Mouse (Mus musculus): Measurements from ENCODE around the gene Bud23.

Gene Bud23

DNA sequence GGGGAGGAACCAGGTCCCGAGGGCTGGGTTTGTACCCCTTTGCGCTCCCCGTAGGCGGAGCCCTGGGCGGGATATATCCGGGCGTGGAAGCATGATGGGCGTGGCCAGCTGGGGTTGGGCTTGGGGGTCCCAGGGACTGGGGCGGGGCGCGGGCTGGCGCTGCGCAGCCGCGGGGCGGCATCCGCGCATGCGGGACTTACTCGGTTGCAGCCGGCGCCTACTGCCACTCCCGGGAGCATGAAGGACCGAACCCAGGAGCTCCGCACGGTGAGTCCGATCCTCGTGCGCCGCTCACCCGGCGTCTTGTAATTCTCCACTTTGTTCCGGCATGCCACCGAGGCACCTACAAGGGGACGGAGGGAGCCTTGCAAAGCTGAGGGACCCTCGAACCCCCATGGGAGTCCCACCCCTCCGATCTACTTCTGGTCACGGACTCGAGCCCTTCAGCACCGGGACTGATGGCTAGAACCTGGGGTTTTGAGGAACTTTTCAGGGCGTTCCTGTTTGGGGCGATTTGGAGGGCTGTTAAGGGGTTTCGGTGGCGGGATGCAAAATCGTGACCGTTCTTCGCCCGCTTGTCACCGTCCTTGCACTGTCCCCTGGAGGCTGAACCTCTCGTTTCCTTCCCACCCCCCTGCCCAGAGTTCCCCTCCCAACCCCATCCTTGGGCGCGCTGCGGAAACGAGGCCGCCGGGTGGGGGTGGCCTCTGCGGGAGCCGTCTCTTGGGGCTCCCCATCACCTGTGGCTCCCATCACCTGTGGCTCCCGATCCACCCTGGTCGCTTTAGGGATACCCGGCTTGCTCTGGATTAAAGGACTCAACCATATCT, 41.2 kb downstream of the Bud23 start, which contains the start of gene Stx1a:
Gene Stx1a (plus strand): TSS at position 139 of the 830 bp plus-strand sequence.
- peak; percentile 87 for DNase-seq (ENCODE audit: low read depth, low spot score)

DNA sequence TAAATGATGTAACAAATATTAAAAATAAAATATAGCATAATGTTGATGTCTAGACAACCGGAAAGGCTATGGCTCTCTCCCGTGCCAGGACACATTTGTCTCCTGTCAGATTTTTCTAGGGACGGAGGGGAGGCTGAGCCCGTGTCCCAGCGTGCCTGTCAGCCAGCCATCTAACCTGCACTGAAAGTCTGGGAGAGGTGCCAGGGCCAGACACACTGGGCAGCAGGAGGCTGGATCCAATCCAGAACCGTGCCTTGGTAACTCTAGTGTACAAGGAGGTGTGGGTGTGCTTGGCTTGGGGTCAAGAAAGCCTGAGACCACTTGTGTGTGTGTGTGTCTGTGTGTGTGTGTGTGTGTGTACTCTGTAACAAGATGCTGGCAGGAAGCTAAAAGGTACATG, 42.9 kb downstream of the Bud23 start:
- DNase-seq (ENCODE audit: low read depth, low spot score) = peak; percentile 91

DNA sequence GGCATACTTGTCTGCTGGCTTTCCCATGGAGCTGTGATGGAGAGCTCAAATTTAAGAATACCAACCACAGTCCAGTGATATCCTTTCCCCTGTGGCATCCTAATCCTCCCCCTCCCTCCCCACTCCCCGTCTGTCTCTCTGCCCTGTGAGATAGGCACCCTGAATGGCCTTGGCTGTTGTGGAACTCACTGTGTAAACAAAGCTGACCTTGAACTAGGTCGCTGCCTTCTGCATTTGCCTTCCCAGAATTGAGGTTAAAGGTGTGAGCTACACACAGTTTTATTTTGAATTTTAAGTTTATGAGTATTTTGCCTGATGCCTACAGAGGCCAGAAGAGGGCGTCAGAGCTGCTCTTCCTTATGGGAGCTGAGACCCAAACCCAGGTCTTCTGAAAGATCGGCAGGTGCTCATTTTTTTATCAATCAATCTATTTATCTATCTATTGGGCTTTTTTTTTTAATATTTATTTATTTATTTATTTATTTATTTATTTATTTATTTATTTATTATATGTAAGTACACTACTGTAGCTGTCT, 48.5 kb downstream of the Bud23 start:
- no peak for DNase-seq (ENCODE audit: low read depth, low spot score)

DNA sequence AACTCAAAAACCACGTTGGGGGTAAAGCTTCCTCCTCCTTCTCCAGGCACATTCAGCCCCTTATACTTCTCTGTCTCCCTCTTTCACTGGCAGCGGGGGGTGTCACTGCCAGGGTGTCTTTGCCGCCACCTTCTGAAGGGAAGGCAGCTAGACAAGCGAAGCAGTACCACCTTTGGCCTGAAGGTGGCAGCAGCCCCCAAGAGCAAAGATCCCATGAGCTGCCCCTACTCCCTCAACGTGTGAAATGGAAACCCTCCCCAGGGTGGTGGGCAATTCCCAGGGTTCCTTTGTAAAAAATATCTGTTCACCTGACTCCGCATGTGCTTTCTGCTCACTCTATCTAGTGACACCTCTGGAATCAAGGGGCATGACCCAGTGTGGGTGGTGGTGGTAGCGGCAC, 49.3 kb downstream of the Bud23 start:
- peak; percentile 92 for DNase-seq (ENCODE audit: low read depth, low spot score)

DNA sequence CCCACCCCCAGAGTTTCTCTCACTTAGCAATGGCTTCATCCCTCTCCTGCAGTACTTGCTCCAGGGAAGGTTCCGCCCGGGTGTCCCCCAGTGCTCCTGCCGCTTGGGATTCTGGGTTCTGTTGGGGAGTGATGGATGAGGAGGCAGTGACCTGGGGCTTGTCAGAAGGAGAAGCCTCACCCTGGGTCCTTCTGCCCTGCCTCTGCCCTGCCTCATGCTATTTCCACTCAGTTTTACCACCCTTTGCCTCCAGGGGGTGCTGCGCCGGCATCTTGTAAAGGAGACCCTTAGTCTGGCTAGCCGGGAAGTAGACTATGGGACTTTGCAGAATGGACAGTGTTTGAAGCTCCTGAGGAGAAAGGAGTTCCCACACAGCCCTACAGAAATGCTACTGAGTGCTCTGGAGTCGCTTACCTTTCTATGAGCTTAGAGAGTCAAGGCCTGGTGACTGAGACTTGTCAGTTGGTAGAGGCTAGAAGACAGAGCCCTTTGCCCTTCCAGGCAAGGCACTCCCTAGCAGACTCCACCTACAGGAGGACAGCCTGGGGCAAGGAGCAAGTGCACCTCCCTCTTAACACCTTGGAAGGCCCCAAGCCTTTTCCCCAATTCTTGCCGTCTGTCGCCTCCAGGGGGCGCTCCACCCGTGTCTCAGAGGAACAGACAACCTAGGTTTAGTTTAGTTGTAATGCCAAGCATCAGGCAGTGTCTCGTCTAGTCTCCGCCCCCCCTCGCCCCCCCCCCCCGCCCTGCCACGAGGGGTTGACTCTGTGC, 51.9 kb downstream of the Bud23 start:
- DNase-seq (ENCODE audit: low read depth, low spot score) = peak; percentile 82

DNA sequence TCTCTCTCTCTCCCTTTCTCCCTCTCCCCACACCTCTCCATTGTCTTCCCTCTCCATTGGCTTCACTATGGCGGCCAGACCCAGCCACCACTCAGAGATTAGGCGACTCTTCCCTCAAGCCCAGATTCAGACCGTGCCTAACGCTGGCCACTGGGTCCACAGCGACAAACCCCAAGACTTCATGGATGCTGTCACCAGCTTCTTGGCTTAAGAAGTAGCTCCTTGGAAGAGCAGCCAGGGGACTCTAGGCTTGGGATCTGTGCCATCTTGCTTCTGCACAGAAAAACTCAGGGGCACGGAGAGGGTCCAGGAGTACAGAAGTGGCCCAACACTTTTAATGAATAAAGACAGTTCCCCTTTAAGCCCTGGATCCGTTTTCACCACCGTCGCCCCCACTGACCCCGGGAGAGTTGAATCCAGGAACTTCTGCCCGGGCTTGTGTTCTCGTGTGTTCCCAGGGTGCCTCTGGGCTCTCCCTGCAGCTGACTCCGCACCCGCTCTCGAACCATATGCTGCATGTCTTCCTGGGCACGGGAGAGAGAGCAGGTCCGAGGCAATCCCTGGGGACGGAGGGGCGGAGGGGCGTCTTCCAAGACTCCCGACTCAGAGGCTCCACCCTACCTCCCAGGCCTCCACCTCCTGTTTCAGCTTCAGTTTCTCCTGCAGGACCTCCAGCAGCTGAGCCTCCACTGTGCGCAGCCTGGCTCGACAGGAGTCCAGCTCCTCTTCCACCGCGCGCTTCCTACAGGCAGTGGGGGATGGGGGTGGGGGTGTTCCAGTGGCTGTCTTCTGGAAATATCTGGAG, 52.7 kb downstream of the Bud23 start:
- DNase-seq (ENCODE audit: low read depth, low spot score) = no peak

DNA sequence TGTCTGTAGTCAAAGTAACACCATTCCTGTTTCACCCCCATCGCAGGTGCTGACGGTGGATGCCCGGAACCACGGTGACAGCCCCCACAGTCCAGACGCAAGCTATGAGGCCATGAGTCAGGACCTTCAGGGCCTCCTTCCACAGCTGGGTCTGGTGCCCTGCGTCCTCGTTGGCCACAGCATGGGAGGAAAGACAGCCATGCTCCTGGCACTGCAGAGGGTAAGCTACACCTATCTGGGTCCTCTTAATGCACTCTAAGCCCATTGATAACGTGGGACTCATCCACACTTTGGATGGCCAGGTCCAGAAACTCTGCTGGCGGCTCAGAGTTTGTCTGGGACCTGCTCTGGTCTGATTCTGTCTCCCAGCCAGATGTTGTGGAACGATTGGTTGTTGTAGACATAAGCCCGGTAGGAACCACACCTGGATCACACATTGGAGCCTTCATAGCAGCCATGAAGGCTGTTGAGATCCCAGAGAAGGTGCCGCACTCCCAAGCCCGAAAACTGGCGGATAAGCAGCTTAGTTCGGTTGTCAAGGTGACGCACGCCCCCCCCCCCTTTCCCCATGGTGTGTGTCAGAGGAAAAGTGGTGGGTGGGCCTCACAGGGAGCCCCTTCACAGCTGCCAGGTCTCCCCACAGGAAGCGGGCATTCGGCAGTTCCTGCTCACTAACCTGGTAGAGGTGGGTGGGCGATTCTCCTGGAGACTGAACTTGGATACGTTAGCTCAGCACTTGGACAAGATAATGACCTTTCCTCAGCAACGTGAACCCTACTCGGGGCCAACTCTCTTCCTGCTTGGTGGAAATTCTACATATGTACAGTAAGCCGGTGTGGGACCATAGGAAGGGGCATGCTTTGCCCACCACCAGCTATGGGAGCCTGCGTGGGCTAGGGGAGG, 53.7 kb downstream of the Bud23 start:
- DNase-seq (ENCODE audit: low read depth, low spot score) = no peak

DNA sequence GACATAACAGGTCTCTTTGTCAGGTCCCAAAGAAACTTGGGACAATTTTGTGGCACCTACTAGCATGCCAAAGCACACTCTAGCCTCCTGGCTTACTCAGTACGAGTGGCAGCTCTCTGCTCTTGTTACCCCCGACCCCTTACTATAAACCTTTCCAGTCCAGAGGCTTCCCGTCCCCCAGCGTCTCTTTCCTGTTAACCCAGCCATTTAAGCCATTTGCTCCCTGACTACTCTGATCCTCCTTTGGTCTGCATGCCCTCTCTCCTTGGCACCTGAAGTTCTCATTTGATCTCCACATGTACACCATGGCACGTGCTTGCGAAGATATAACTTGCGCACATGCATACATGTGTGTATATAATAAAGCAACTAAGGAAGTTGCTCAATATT, 54.4 kb downstream of the Bud23 start:
- no peak for DNase-seq (ENCODE audit: low read depth, low spot score)

DNA sequence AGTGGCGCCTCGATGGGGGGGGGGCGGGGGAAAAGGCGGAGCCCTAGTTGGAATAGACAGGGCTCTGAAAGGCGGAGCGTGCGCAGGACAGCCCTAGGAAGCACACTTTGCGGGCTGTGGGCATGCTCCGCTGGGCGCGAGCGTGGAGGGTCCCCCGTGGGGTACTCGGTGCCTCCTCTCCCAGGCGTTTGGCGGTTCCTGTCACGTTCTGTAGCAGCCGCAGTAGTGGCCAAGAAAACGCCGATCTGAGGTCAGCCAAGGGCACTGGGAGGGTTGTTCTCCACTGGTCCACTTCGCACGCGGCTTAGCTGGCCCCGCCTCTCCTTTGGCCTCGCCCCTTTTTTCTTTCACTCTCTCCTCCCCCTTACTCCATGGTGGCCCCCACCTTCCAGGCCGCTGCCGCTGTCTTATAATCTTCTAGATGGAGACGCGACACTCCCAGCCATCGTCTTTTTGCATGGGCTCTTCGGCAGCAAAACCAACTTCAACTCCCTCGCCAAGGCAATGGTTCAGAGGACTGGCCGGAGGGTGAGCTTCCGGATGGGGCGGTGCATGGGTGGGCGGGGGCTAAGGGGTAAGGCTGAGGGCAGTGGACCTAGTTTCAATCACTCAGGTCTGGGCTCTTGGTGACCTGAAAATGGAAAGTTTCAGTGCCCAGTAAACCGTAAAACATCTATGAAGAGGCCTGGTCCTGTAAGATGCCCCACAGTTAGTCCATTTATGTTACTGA, 55.0 kb downstream of the Bud23 start:
- peak; percentile 94 for DNase-seq (ENCODE audit: low read depth, low spot score)

DNA sequence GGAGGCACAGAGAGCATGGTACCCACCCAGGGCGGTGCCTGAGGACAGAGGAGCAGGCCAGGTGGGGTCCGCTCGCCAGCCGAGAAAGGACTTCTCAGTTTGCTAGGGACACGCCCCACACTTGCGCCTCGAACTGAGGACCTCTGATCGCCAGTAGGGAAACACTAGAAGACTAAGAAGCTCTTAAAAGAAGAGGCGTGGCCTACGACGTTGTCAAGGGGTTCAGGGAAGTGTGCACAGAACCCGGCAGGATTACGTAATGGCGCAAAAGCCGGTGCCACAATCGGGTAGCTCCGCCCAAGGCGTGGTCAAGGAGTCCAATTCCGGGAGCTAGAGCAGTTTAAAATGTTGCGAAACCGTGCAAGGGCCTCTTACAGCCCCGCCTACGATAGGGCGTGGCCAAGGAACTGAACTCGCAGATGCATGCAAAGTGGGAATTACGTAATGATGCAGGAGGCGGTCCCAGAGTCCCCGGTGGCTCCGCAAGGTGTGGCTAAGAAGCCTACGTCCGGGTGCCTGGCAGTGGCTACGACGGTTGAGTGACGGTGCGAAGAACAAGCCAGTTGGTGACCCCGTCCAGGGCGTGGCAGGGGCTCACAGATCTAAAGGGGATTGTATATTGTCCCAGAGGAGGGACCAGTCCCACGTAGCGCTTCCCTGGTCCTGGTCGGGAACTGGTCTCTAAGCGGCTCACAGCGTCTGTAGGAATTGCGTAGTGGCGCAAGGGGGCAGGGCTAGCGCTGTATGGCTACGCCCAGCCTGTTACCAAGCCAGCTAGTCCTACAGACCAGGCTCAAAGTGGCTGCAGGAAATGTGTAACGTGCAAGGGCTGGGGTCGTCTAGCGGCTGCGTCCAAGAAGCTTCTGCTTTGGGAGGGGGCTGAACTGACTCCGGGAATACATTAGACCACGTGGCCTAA, 55.8 kb downstream of the Bud23 start, which contains the start of gene Abhd11:
Gene Abhd11 (plus strand): TSS at position 482 of the 919 bp plus-strand sequence.
- DNase-seq (ENCODE audit: low read depth, low spot score) = peak; percentile 100

DNA sequence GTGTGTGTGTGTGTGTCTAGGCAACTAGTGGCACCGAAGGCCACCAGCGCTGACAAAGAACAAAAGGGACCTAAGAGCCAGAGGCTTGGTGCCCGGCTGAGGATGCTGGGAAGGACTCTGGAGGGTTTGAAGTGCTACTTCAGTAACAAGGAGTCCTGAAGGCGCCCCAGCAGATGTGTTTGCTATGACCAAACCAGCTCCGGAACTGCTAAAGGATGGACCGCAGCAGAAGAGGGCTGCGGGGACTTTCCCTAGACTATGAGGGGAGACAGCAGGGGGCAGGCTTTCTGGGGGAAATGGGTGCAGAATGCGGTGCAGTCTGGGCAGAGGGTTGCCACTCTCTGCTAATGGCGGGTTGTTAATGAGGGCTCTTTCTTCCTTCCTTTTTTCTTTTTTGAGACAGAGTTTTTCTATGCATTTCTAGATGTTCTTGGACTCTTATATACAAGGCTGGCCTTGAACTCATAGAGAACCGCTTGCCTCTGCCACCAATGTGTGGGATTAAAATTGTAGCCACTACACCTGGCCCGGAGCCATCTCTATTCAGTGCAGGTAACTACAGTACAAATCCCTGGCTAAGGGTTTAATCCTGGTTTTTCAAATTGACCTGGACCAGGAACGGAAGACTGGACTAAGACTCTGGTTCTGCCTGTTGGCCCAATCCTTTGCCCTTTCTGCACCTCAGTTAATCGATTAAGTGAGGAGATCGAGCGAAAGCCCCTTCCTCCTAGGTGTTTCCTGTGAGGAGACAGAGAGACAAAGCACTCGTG, 56.8 kb downstream of the Bud23 start:
- no peak for DNase-seq (ENCODE audit: low read depth, low spot score)
